ENCODE assay signal across 18 mouse cellular contexts in the genomic region with DNA sequence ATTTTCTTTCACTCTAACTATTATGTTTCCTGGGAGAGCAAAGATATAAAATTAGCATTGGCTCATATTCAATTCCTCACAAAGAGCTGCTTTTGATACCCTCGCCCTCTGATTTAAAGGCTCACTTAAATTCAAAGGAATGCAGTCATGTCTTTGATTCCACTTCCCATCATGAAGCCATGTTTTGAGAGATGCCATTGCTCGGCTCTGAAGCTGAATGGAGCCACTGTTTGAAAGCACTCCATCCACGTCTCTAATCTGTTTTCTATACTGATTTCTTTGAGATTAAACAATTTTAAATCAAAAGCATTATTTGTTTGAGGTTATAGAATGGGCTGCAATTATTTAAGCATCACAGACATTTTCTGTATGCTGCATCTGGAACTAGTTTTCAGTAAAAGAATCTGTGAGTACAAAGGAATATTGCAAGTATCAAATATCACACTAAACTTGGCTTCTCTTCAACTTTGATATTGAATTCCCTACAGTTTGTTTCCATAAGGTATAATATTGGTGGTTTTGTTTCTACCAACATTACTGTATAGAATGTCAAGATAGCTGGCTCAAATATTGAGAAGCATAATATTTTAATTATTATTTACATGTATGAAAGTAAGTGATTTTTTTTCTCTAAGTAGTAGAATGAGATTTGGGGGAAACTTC.
DNase-seq lines count a peak whose midpoint lies in the region; ATAC-seq and TF ChIP-seq lines count a peak whose summit lies in the region.
"Had no signal": no experiment of that assay in that cellular context is flagged by ENCODE, and none has a peak within 500 bp of the region (broad histone marks: within the 10 kb centered on the region; RNA-seq: fewer than 3 reads in every experiment).

No protein-coding gene starts in this region.

- no peak for DNase-seq in frontal cortex, postnatal 10 days (ENCODE audit: low spot score in 2 of 2)
- peak; percentile 22 to 30 for DNase-seq in right cerebral cortex, postnatal 10 days (ENCODE audit: low spot score in 2 of 2)
- DNase-seq in right cerebral cortex, postnatal 36 days (ENCODE audit: low spot score in 2 of 2), result no peak
- no peak for DNase-seq in spleen, postnatal 4 days (ENCODE audit: low spot score in 2 of 2)
- DNase-seq: cerebellum, adult 11-12 months; gastrocnemius, postnatal 14 days; heart, postnatal 14 days; kidney, adult 9 months; liver, postnatal 0 days; right cerebral cortex, adult 18-20 months; thymus, postnatal 4 days had no signal

- no peaks in the 10 kb centered on the region for H3K9me3 ChIP-seq in forebrain, embryonic 15.5 days
- no peaks in the 10 kb centered on the region for H3K9me3 ChIP-seq in intestine, postnatal 0 days (ENCODE audit: control insufficient read depth)
- H3K9me3 ChIP-seq: heart, embryonic 10.5 days; limb, embryonic 15.5 days had no signal

- H3K9ac ChIP-seq in forebrain, embryonic 15.5 days (replicated peaks), result no peak overlapping the region
- no peak overlapping the region for H3K9ac ChIP-seq in intestine, postnatal 0 days (ENCODE audit: low read depth, low read length)
- H3K9ac ChIP-seq: limb, embryonic 15.5 days; liver, postnatal 0 days had no signal

- peaks cover 9% of the 10 kb centered on the region; the same call in 1 of the 2 replicates for H3K4me1 ChIP-seq in forebrain, embryonic 15.5 days
- no peaks in the 10 kb centered on the region for H3K4me1 ChIP-seq in intestine, postnatal 0 days (replicated peaks; ENCODE audit: control insufficient read depth, insufficient read depth, low read length)
- H3K4me1 ChIP-seq: heart, embryonic 10.5 days; limb, embryonic 15.5 days had no signal

- no peak overlapping the region for H3K4me2 ChIP-seq in forebrain, embryonic 15.5 days (replicated peaks)
- H3K4me2 ChIP-seq in intestine, postnatal 0 days (replicated peaks; ENCODE audit: low read depth), result no peak overlapping the region
- H3K4me2 ChIP-seq: limb, embryonic 15.5 days had no signal

- peak; percentile 55; the same call in 1 of the 2 replicates for ATAC-seq in frontal cortex, adult (ENCODE audit: low TSS enrichment)
- ATAC-seq in forebrain, embryonic 15.5 days (replicated peaks), result peak; percentile 82
- ATAC-seq in intestine, postnatal 0 days, result no peak
- no peak for ATAC-seq in monocyte, adult 5-6 weeks (replicated peaks; ENCODE audit: insufficient number of reproducible peaks, low FRiP score, low TSS enrichment, poor library complexity, severe bottlenecking)
- ATAC-seq: activated CD4-positive, CD25-positive, alpha-beta regulatory T cell, adult 4 months; liver, postnatal 0 days had no signal

- no peak overlapping the region for H3K27ac ChIP-seq in forebrain, embryonic 15.5 days (replicated peaks)
- no peak overlapping the region for H3K27ac ChIP-seq in intestine, postnatal 0 days (ENCODE audit: low read depth, low read length)
- H3K27ac ChIP-seq: heart, embryonic 10.5 days; limb, embryonic 15.5 days had no signal

- no peak for TF ChIP-seq CTCF in intestine, postnatal 0 days (IDR thresholded peaks at IDR 0.05; ENCODE audit: low read depth)

- H3K36me3 ChIP-seq in forebrain, embryonic 15.5 days, result no peaks in the 10 kb centered on the region
- H3K36me3 ChIP-seq in intestine, postnatal 0 days (ENCODE audit: control insufficient read depth, insufficient read depth), result no peaks in the 10 kb centered on the region
- H3K36me3 ChIP-seq: heart, embryonic 10.5 days; limb, embryonic 15.5 days had no signal

- 5% methylated on average over 3 of the region's 3 CpGs for WGBS in forebrain, embryonic 15.5 days
- WGBS in intestine, postnatal 0 days, result 71% methylated on average over 3 of the region's 3 CpGs

- no peaks in the 10 kb centered on the region for H3K27me3 ChIP-seq in forebrain, embryonic 15.5 days
- H3K27me3 ChIP-seq in intestine, postnatal 0 days (replicated peaks; ENCODE audit: control insufficient read depth, insufficient read depth, low read length), result no peaks in the 10 kb centered on the region
- H3K27me3 ChIP-seq: limb, embryonic 15.5 days had no signal

- H3K4me3 ChIP-seq in forebrain, embryonic 15.5 days, result no peak overlapping the region
- no peak overlapping the region for H3K4me3 ChIP-seq in intestine, postnatal 0 days (ENCODE audit: low read depth, low read length)
- H3K4me3 ChIP-seq: heart, embryonic 10.5 days; limb, embryonic 15.5 days had no signal

Comparison
In these comparisons a context has a peak if more than half of its experiments do, and no peak if none do; other contexts are left out.
1. DNase-seq: peak in right cerebral cortex, postnatal 10 days (2 of 2); none in frontal cortex, postnatal 10 days (0 of 2), right cerebral cortex, postnatal 36 days (0 of 2) and spleen, postnatal 4 days (0 of 2).
2. ATAC-seq: peak in frontal cortex, adult (single experiment) and forebrain, embryonic 15.5 days (single experiment); none in intestine, postnatal 0 days (single experiment) and monocyte, adult 5-6 weeks (single experiment).